Mouse (Mus musculus) forebrain, embryonic 16.5 days (tissue): ENCODE data around the gene Ube2ql1. TPM values are rescaled to one million over a fixed set of nuclear protein-coding genes. Genes with fewer than 3 reads are reported as not detected.

Experiments
- ATAC-seq: fragments of 200-750 bp; cut with Nextera tagmentation; 2 replicates; pipeline ENCODE4 v1.8.0; 2017; ENCODE audit warnings: mild to moderate bottlenecking, moderate library complexity
- H3K27ac ChIP-seq: fragments of 300-500 bp; sonication (generic); 2 replicates; pipeline ENCODE4 v1.5.1; 2014; ENCODE audit warnings: low read length, control low read depth
- H3K27me3 ChIP-seq: fragments of 300-500 bp; sonication (generic); replicated peaks from 2 replicates; pipeline ENCODE4 v1.6.1; 2014; ENCODE audit warnings: low read length; ENCODE audit not compliant: control insufficient read depth, insufficient read depth
- H3K36me3 ChIP-seq: fragments of 300-500 bp; sonication (generic); 2 replicates; pipeline ENCODE4 v1.6.1; 2014; ENCODE audit not compliant: control insufficient read depth, insufficient read depth
- H3K4me1 ChIP-seq: fragments of 300-500 bp; sonication (generic); replicated peaks from 2 replicates; pipeline ENCODE4 v1.6.1; 2014; ENCODE audit warnings: low read length; ENCODE audit not compliant: control insufficient read depth, insufficient read depth
- H3K4me2 ChIP-seq: fragments of 300-500 bp; sonication (generic); 2 replicates; pipeline ENCODE4 v1.6.1; 2014; ENCODE audit warnings: mild to moderate bottlenecking, low read length, control low read depth
- H3K4me3 ChIP-seq: fragments of 300-500 bp; sonication (generic); replicated peaks from 2 replicates; pipeline ENCODE4 v1.5.1; 2014; ENCODE audit warnings: mild to moderate bottlenecking, low read length, control low read depth
- H3K9ac ChIP-seq: fragments of 300-500 bp; sonication (generic); replicated peaks from 2 replicates; pipeline ENCODE4 v1.6.1; 2014; ENCODE audit warnings: low read depth, low read length, control low read depth
- H3K9me3 ChIP-seq: fragments of 300-500 bp; sonication (generic); 2 replicates; pipeline ENCODE4 v1.6.1; 2016; ENCODE audit warnings: low read length; ENCODE audit not compliant: control insufficient read depth
- WGBS: fragments of 180-500 bp; shearing (Covaris S2); extraction: QIAGEN DNeasy Blood & Tissue Kit; methylation state at CpG from one replicate; pipeline ENCODE4 v1.1.7; 2014; 5-methylcytosine and 5-hydroxymethylcytosine counted together
- polyA plus RNA-seq: library from polyadenylated mRNA; unstranded; fragments of >200 nt; fragmentation: Nextera tagmentation; extraction: Ambion mirVana; gene quantifications from 2 replicates; pipeline ENCODE4 v1.2.1, GENCODE M21; 2015

The Ube2ql1 gene
- polyA plus RNA-seq, 1 experiment from 2014 or later = 26.4 TPM

DNA sequence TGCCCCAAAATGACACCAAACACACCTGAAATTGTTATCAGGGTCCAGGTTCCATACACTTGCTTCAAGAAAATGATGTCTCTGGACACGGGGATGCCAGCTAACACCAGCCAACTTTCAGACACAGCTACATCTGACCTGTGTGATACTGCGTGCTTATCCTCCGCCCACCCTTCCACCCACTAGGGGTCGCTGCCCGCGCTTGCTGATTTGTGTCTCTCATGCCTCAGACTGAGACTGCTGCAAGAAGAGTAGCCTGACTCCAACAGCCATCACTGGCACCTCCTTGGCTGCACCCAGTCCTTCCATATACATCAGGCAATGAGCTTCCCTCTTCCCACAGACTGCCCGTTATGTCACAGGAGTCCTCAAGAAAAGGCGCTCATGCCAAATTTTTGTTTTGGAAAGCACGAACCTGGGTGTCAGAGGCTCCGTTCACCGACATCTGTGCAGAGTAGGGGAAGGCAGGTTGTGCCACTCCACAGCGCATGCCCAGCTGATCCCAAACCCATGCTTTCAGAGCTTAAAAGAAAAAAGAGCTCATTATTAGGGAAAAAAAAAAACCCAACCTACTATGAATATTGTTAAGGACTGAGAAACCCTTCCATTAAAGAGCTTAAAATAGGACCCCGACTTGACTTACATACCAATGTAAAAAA lies 43.2 kb downstream of the Ube2ql1 start:
- Histone ChIP-seq H3K4me1 (0 out of 2 replicates have a peak, but pooled peaks cover 2% of the 10 kb centered on the region), H3K36me3 (0 out of 2 replicates have a peak, but pooled peaks cover 2% of the 10 kb centered on the region), H3K27ac (no peak overlapping the region), H3K4me2 (peak overlapping the region; percentile 27), H3K27me3 (no peaks in the 10 kb centered on the region), H3K9ac (no peak overlapping the region), H3K9me3 (no peaks in the 10 kb centered on the region), H3K4me3 (no peak overlapping the region)
- ATAC-seq = peak; percentile 89
- 30% methylated on average over 13 of the region's 13 CpGs for WGBS

DNA sequence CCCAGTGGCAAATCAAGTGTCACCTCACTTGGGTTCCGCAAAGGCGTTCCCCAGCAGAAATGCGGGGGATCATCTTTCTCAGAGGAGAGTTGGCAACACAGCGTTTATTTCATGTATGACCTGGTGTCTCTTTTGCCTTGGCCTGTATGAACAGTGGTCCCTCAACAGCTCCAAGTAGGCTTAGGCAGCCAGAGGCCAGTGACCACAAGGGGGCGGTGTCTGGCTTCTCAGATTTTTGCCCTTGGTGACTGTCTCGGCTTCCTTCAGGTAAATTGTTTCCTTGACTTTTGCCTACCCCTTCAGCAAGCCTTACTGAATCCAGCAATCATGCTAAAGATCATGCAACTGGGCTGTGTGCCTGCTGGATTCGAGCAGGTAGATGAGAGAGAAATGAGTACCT lies 48.6 kb downstream of the Ube2ql1 start:
- H3K36me3 ChIP-seq = no peaks in the 10 kb centered on the region
- H3K27me3 ChIP-seq = no peaks in the 10 kb centered on the region
- H3K9me3 ChIP-seq = no peaks in the 10 kb centered on the region
- H3K4me3 ChIP-seq = no peak overlapping the region
- H3K27ac ChIP-seq = no peak overlapping the region
- 43% methylated on average over 7 of the region's 7 CpGs for WGBS
- peaks cover 2% of the 10 kb centered on the region for H3K4me1 ChIP-seq
- H3K9ac ChIP-seq = no peak overlapping the region
- no peak for ATAC-seq
- H3K4me2 ChIP-seq = no peak overlapping the region

DNA sequence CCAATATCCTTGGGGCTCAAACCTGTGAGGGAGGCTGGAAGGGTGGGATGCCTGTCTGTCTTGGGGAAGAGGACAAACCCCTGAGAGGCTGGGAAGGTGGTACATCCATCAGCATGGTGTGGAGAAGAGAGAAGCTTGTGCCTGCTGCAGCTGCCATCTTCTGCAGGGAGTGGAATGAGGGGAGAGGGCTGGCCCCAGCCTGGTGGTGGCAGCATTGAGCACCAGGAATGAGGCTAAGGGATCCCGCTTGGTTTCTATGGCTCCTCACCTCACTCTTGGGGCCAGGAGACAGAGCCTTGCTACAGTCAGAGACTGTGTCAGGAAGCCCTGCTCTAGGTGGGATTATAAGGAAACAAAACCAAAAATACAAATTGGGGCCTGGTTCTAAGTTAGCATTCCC lies 52.7 kb downstream of the Ube2ql1 start:
- ATAC-seq = no peak
- H3K9me3 ChIP-seq = no peaks in the 10 kb centered on the region
- H3K27me3 ChIP-seq = no peaks in the 10 kb centered on the region
- no peak overlapping the region for H3K4me3 ChIP-seq
- peaks cover 13% of the 10 kb centered on the region for H3K4me1 ChIP-seq
- H3K4me2 ChIP-seq = no peak overlapping the region
- H3K27ac ChIP-seq = no peak overlapping the region
- 71% methylated on average over 1 of the region's 1 CpGs for WGBS
- no peaks in the 10 kb centered on the region for H3K36me3 ChIP-seq
- H3K9ac ChIP-seq = no peak overlapping the region

DNA sequence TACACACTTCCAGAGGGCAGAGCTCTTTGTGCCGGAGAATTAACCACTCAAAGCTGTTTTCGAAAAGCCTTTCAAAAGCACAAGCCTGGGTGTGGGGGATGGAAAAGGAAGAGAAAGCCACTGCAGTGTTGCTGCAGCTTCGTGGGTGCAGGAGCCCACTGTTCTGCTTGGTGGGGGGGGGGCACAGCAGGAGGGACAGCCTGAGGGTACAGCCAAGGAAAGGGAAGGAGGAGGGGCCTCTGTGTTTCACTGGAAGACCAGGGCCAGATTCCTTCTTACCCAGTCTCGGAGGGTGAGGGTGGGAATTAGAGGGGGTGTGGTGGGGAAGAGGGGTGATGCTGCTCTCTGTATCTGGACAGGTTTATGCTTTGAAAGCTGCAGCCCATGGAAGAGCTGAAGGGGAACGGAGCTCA lies 54.3 kb downstream of the Ube2ql1 start:
- WGBS = 11% methylated on average over 5 of the region's 5 CpGs
- Histone ChIP-seq H3K4me2 (peak overlapping the region; percentile 15), H3K4me3 (no peak overlapping the region), H3K9ac (0 out of 2 replicates have a peak overlapping the region, but pooled peaks have one; percentile 10), H3K36me3 (no peaks in the 10 kb centered on the region), H3K4me1 (peaks cover 13% of the 10 kb centered on the region), H3K27ac (no peak overlapping the region), H3K9me3 (no peaks in the 10 kb centered on the region), H3K27me3 (no peaks in the 10 kb centered on the region)
- ATAC-seq = peak; percentile 63

DNA sequence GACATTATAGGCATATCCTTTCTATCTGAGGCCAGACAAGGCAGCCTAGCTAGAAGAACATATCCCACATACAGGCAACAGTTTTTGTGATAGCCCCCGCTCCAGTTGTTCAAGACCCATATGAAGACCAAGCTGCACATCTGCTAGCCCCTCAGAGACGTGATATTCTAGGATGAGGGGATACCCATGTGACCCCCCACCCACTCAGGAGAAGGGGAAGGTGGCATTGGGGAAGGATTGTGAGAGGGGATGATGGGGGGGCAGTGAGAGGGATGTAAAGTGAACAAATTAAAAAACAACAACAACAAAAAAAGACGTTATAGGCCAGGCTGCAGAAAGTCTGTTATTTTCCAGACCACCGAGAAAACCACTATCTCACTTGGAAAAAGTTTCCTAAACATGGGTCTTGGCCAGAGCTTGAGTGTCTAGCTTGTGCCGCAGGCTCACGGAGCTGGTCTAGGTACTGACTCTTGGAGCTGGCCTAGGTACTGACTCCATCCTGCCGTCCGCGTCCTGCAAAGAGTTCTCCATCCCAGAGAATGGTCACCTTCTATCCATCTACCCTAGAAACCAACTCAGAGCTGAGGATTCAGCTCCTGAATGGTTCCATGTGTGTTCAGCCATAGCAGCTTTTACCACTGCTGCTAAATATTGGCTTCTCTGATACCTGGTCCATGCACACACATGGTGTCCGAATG lies 65.6 kb downstream of the Ube2ql1 start:
- Histone ChIP-seq H3K27ac (no peak overlapping the region), H3K9me3 (no peaks in the 10 kb centered on the region), H3K4me2 (no peak overlapping the region), H3K9ac (no peak overlapping the region), H3K4me3 (no peak overlapping the region), H3K4me1 (no peaks in the 10 kb centered on the region), H3K36me3 (no peaks in the 10 kb centered on the region), H3K27me3 (no peaks in the 10 kb centered on the region)
- no peak for ATAC-seq
- WGBS = 72% methylated on average over 10 of the region's 10 CpGs

DNA sequence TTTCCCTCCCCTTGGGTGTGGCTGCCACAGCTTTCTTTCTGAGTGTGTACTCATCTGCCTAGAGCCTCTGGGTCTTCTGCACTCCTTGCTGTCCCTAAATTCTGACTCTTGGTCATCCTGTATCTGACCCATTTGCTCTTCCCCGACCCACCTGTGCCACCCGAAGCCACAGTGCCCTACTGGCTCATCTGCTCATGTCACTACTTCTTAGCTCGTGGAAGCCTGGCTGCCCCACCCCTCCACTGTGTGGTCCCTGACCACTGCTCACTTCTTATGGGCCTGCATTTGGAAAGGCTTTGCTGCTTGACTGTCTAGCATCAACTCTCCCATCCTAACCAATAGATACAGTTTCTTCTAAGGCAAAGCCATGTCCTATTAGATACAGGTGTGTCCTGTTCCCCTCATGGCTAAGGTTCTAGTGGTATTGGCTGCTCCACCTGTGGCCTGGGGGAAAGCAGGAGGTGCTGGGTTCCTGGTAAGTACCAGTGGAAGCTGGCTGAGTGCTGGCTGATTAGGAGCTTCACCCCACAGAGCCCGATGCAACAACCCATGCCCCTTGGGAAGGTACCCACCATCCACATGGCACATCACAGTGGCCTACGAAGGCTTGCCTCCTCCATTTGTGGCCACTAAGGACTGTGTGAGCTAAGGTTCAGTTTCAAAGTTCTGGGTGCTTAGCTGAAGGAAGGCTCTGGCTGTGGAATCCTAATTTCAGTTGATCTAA lies 66.3 kb downstream of the Ube2ql1 start:
- Histone ChIP-seq H3K4me3 (no peak overlapping the region), H3K9me3 (no peaks in the 10 kb centered on the region), H3K9ac (no peak overlapping the region), H3K27ac (no peak overlapping the region), H3K4me2 (no peak overlapping the region), H3K36me3 (no peaks in the 10 kb centered on the region), H3K27me3 (no peaks in the 10 kb centered on the region), H3K4me1 (no peaks in the 10 kb centered on the region)
- ATAC-seq = no peak
- 87% methylated on average over 5 of the region's 5 CpGs for WGBS

DNA sequence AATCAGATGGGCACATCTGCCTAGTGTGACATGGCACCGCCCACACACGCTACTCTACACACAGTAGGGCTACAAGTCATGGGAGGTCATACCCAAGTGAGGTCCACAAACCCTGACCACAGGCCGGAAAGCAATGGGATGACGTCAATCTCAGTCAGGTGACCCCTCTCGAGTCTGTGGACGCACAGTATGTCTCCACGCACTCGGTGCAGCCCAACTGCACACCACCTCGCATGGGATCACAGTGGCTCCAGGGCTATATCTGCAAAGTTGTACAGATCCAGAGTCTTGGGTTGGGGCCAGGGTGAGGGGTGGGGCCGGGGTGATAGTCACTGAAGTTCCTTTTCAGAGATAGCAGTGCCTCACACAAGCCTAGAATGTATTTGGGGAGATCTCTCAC lies 67.1 kb downstream of the Ube2ql1 start:
- H3K9ac ChIP-seq = no peak overlapping the region
- H3K36me3 ChIP-seq = no peaks in the 10 kb centered on the region
- H3K9me3 ChIP-seq = no peaks in the 10 kb centered on the region
- no peak overlapping the region for H3K4me2 ChIP-seq
- no peak for ATAC-seq
- H3K27me3 ChIP-seq = no peaks in the 10 kb centered on the region
- H3K4me3 ChIP-seq = no peak overlapping the region
- H3K27ac ChIP-seq = no peak overlapping the region
- WGBS = 88% methylated on average over 10 of the region's 10 CpGs
- no peaks in the 10 kb centered on the region for H3K4me1 ChIP-seq

DNA sequence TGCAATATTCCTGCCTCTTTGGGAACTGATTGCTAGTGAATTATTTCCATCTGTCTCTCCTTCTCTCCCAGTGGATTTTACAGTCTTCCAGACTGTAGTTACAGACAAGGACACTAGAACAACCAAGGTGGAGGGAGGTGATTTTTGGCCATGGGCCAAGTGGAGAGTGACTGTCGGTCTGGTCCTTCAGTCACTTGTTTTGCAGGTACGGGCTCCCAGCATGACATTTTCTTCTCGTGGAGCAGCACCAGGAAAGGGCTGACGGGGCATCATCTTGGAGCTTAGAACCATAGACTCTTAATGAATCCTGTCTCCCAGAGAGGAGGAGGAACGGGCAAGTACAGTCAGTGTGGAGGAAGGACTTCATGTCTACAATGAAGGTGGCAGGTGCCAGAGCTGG lies 67.6 kb downstream of the Ube2ql1 start:
- Histone ChIP-seq H3K27me3 (no peaks in the 10 kb centered on the region), H3K36me3 (no peaks in the 10 kb centered on the region), H3K27ac (no peak overlapping the region), H3K4me3 (no peak overlapping the region), H3K9ac (no peak overlapping the region), H3K9me3 (no peaks in the 10 kb centered on the region), H3K4me2 (no peak overlapping the region), H3K4me1 (no peaks in the 10 kb centered on the region)
- ATAC-seq = no peak
- 87% methylated on average over 5 of the region's 5 CpGs for WGBS

DNA sequence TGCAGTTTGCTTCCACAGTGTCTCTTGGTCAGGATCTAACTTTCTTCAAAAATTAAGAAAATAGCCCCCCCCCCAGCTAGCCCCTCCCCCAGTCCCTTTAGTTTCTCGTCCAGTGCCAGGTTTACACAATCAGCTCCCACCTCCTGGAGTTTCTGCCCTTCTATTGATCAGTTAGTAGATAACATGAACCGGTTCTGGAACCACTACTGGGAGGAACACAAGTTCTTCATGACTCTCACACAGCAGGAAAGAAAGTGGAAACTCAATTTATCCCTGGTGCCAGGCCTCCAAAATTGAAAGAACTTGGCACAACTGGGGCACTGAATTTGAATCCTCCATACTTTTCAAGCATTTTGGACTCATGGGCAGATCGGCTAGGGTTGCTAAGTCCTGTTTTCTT lies 85.2 kb downstream of the Ube2ql1 start:
- Histone ChIP-seq H3K4me1 (no peaks in the 10 kb centered on the region), H3K9ac (no peak overlapping the region), H3K4me2 (no peak overlapping the region), H3K27me3 (no peaks in the 10 kb centered on the region), H3K9me3 (no peaks in the 10 kb centered on the region), H3K27ac (no peak overlapping the region), H3K36me3 (no peaks in the 10 kb centered on the region), H3K4me3 (no peak overlapping the region)
- WGBS = 76% methylated on average over 3 of the region's 3 CpGs
- no peak for ATAC-seq
